Mouse (Mus musculus) adrenal gland, postnatal 14 days (tissue): ENCODE results near the gene Fibp. TPM values are rescaled to one million over a fixed set of nuclear protein-coding genes. Genes with fewer than 3 reads are reported as not detected.
A peak's percentile ranks its signal among the peaks of the same experiment; 100 is the strongest.

Experiments used
- DNase-seq: peaks from one replicate; pipeline ENCODE4 v3.0.0; 2021; ENCODE audit warnings: mixed read lengths
- total RNA-seq: library from RNA; stranded (reverse); gene quantifications from 2 replicates; pipeline ENCODE4 v1.2.3, GENCODE M21; 2021

Fibp gene
- total RNA-seq, 1 experiment from 2014 or later, result 70.8 TPM

DNA sequence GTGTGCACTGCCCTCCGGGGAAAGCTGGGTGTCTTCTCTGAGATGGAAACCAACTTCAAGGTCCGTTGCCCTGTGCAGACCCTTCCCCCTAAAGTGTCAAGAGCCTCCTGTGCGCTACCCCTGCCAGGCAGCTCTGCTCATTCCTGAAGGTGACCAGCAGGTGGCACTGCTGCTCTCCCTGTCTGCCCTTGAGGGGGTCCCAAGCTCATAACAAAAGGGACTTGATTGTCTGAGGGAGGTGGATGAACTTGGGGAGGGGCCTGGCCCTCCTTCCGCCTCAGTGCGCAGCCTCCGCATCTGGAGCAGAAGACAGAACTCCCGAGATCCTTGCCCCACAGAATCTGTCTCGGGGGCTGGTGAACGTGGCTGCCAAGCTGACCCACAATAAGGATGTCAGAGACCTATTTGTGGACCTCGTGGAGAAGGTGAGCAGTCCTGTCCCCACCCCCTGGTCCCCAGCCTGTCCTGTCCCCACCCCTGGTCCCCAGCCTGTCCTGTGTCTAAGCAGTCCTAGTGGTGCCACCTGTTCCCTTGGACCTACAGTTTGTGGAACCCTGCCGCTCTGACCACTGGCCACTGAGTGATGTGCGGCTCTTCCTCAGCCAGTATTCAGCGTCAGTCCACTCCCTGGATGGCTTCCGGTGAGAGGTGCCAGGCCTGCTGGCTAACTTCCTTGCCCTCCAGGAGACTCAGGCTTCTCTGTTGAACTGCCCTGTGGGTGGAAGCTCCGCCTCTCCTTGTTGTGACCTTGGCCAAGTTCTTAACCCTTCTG lies 3.6 kb downstream of the Fibp start:
- peak; percentile 65 for DNase-seq

DNA sequence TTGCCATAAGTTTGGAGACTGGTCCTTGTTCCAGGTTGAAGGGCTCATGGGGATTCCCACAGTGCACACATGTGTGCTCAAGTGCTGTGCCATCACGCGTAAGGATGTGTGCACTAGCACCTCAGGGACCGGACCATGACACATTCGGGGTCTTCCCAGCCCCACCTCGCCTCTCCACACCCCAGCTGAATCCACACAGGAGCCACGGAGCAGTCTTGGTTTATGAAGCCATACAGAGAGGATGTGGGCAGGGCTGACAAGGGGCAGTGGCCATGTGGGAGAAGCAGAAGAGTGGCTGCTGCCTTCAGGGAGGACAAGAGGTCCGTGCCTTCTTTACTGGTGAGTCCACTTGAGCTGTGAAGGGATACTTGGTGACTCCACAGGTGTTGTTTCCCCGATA lies 4.6 kb downstream of the Fibp start:
- DNase-seq, result no peak

DNA sequence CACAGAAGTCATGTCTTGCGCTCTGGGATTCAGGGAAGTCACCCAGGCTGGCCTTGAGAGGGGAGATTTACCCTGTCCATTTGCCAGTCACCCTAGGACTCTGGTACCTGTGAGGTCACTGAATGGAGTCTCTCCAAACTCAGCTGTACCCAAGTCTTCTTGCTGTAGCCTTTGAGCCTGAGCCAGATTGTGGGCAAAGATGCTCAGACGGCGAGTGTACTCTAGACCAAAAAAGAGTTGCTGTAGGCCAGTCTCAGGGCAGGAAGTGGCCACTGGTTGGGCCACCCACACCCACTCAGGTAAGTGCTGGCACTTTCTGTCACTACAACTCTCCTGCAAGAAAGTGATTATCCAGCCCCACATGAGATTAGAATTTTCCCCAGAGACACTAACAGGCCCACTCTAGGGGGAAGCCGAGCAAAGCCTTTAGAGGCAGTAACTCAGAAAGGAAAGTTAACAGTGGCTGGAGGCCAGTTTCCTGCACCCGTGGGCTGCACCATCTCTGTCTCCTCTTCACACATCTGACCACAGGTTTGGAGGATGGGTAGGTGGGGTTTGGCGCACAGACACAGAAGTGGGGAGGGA lies 6.6 kb downstream of the Fibp start:
- DNase-seq, result no peak

DNA sequence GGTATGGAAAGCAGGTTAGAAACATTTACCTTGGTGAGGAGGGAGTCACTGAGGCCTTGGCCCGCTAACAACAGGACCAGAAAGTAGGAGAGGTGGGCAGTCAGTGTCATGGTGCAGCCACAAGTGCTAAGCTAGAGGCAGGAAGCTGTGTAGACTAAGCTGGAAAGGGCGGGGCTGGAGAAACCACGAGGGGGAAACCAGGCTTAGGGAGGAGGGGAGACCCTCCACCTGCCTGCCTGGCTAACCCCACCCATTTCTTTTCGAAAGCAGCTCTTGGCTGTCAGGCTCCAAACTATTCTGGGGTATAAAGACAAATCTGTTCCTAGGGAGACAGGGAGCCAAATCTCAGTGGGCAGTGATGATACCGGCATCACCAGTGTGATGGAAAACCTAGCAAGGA lies 8.0 kb downstream of the Fibp start, which contains the start of gene Ctsw:
Ctsw (minus strand) TSS at position 134 of the 400 bp plus-strand sequence.
- no peak for DNase-seq

DNA sequence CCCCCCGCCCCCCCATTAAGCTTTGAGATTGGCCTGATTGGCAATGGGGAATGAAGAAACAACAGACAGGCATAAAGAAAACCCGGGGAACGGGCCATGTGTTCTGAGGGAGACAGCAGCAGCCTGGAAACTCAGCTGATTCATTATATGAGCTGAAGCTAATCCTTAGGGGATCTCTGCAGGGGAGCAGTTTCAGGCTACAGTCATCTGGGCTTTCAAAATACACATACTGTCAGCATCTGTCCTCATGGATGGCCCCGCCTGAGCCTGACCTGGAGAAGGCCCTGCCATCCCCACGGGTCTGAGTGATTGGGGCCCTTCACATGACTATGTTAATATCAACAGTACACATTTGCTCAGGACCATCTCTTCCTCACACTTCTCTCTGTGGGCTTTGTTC lies 11.4 kb downstream of the Fibp start:
- DNase-seq, result no peak

DNA sequence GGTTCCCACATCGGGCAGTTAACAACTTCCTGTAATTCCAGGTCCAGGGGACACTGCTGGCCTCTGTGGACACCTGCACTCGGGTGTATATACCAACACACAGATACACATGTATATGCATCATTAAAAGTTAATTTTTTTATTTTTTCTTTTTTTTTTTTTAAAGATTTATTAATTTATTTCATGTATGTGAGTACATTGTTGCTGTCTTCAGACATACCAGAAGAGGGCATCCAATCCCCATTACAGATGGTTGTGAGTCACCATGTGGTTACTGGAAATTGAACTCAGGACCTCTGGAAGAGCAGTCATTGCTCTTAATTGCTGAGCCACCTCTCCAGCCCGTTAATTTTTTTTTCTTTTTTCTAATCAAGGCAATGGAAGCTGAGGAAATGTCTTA lies 12.4 kb downstream of the Fibp start:
- no peak for DNase-seq

DNA sequence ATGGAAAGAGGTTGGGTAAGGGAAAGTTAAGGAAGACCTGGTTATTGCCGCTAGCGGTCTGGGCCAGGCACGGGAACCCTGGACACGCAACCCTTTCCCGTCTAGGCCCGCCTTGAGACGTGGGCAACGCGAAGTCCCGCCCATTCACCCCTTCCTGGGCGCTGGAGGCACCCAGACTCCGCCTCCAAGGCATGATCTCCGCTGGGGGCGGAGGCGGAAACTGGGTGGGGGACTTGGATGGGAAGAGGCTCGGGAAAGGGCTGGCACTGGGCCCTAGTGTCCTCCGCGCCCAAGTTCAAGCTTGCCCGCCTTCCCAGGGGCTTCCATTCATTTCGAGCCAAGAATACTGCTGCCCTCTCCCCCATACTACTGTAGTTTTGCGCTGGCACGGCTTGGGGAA lies 13.3 kb downstream of the Fibp start, which contains the start of gene Efemp2:
Efemp2 (plus strand) TSS at position 235 of the 400 bp plus-strand sequence.
- peak; percentile 92 for DNase-seq

DNA sequence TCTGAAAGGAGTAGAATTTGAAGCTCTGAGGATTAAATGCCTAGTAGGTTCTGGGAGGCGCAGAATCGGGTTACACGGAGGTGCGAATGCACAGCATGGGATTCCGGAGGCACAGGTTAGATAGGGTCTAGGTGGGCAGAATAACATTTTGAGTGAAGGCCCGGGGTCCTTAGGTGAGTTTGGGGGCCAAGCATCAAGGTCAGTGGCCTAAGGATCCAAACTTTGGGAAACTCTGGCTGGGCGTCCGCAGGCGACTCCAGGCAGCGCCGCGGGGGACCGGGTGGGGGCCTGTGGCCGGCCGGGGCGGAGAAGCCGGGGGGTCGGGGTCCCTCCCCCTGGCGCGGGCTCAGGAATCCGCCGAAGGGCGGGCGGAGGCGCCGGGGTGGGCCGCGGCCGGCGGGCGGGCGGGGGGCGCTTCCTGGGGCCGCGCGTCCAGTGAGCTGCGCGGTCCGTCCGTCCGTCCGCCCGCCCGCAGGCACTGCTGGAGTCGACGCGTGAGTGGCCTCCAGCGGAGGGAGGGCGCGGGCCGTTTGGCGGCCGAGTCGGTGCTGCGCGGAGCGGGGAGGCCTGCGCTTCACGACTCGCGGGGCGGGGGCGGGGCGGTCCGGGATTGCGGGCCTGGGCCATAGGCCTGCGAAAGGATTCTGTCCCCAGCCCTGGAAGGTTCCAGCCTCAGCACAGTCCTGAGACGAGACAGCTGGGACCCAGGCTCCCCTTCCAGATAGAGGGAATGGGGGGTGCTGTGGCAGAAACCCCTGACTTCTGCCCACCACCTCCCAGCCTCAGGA lies 14.1 kb downstream of the Fibp start:
- DNase-seq, result peak; percentile 77

DNA sequence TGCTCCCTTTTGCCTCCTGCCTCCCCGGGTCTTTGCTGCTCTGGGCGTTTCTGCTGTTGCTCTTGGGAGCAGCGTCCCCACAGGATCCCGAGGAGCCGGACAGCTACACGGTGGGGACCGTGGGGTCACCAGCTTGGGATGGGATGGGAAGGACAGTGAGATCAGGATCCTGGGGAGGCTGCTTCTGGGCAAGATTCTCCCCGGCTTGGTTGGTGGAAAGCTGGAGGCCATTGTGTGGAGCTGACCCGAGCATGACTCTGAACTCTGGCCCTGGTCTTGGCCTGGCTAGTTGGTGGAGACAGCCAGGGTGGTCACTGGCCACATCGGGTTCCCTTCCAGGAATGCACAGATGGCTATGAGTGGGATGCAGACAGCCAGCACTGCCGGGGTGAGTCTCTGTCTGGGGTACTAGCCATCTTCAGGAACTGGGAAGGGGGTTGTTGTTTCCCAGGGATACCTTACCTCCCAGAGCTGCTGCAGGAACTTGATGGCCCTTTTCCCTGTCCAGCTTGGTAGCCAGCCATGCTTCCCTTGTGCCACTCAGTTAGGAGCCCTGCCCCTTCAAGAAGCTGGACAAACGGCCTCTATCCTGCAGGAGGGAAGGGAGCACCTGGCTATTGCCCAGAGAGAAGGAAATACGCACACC lies 14.8 kb downstream of the Fibp start:
- DNase-seq, result peak; percentile 45

DNA sequence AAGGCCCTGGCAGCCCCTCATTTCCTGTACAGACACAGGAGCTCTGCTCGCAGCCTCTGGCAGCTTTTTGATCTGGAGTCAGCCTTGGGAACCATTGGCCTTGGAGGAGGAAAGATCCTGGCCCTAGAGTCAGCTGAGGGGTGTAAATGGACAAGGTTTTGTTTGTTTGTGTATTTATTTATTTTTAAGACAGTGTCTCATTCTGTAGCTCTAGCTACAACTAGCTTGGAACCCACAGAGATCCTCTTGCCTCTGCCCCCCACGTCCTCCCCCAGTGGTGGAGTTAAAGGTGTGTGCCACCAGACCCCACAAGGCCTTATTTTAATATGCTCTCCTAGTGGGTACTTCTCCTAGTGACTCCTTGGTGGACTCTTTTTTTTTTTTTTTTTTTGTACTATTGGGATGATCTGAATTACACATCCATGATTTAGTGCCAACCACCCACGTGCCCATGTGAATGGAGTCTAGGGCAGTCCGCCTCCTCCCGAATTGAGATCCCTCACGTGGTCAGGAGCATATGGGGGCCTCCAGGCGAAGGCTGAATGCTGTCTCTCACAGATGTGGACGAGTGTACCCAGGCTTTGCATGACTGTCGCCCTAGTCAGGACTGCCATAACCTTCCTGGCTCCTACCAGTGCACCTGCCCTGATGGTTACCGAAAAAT lies 16.7 kb downstream of the Fibp start:
- peak; percentile 60 for DNase-seq

DNA sequence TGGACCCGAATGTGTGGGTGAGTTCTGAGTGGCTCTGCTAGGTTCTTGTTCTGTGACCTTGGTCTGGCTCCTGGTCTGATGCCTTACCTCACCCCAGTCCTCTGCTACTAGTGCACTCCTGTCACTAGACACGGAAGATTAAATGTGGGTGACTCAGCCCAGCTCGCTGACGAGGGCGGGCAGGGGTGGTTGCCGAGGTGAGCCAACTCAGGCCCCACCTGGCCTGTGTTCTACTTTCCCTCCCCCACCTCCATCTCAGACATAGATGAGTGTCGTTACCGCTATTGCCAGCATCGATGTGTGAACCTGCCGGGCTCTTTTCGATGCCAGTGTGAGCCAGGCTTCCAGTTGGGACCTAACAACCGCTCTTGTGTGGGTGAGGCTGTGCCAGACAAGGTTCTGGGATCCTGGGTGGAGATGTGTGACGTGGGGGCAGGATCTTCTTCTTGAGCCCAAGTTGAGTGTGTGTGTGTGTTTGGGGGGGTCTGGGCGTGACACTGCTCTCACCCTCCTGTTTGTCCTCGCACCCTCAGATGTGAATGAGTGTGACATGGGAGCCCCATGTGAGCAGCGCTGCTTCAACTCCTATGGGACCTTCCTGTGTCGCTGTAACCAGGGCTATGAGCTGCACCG lies 17.4 kb downstream of the Fibp start:
- DNase-seq, result peak; percentile 70

DNA sequence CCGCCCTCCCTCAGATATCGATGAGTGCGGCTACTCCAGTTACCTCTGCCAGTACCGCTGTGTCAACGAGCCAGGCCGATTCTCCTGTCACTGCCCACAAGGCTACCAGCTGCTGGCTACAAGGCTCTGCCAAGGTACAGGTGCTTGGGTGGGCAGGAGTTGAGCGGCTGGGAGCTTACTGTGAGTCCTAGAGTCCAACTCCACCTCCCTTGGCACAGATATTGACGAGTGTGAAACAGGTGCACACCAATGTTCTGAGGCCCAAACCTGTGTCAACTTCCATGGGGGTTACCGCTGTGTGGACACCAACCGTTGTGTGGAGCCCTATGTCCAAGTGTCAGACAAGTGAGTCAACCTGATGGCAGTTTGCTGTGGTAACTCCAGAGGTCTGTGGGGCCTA lies 19.6 kb downstream of the Fibp start:
- no peak for DNase-seq

DNA sequence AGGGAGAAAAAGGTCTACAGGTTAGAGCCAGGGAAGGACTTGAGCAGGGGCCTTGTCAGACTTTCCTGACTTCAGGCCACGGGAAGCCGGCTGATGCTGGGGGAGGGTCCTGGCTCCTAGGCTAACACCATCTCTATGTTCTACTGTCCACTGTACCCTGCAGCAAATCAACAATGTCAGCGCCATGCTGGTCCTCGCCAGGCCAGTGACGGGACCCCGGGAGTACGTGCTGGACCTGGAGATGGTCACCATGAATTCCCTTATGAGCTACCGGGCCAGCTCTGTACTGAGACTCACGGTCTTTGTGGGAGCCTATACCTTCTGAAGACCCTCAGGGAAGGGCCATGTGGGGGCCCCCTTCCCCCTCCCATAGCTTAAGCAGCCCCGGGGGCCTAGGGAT lies 21.0 kb downstream of the Fibp start:
- DNase-seq, result no peak

DNA sequence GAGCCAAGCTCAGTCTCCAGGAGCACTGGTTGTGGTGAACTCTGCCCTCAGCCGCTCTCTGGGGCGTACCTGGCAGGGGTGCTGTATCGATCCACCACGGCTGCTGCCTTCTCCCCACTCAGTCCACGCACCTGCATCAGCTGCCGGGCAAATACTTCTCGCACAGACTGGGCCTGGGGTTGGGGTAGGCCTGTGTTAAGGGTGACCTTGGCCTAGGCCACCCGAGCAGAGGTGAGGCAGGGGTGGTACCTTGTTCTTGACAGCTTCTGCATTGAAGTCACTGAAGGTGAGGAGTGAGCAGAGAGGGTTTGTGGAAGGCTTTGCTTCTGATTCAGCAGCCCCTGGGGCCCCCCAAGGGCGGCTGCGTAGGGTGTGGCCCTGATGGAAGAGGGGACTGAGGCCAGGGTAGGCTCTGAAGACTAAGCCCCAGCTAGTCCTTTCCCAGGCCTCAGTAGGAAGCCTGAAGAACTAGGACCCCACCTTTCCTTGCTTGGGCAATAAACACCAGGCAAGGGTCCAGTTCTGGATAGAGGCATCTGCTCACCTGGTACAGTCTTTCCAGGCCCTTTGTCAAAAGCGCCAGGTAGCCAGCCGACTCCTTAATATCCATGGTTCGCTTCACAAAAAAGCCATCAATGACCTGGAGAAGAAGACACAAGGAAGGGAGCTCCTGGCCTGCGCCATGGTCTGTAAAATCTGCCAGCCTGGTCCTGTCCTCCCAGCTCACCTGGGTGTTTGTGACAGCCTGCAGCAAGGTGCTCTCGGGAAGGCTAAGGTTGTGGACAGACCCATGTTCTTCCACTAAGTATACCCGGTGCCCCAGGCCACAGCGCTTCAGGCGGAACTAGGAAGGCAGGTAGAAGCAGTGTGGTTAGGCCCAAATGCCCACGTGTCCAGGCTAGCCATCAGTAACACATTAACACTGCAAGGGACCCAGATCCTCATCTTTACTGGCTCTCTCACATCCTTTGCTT lies 23.3 kb downstream of the Fibp start:
- DNase-seq, result peak; percentile 1

DNA sequence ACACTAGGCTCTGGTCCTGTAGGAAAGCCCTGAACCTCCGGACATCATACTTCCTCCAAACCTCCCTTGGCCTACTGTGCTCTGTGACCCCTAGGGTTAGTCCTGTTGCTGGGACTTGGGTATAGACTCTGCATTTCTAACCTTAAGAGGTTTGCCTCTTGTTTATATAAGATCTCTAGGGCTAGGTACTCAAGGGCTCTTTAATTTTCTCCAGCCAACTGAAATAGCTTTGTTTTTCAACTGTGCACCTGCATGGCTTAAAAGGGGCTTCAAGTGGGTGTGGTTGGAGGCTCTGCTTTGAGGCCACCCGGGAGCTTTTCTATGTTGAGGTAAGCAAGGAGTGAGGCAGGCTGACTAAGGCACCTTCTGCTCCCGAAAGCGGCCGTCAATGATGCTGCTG lies 24.1 kb downstream of the Fibp start:
- no peak for DNase-seq

DNA sequence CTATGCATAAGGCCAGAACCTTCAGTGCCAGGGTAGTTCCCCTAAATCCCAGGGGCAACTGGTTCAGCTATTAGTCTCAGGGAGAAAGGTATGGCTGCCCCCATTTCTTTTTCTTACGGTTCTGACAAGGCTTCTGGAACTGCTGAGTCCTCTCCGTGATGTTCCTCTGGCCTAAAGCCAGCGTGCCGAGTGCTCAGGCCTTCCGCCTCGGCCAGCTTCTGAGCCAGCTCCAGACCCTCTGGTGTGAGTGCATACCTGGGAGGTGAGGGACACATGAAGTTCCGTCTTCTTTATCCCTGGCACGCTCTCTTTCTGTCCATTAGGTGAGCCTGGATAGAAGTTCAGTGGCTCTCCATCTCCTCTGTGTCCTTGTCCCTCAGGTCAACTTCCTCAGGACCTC lies 25.0 kb downstream of the Fibp start:
- no peak for DNase-seq

DNA sequence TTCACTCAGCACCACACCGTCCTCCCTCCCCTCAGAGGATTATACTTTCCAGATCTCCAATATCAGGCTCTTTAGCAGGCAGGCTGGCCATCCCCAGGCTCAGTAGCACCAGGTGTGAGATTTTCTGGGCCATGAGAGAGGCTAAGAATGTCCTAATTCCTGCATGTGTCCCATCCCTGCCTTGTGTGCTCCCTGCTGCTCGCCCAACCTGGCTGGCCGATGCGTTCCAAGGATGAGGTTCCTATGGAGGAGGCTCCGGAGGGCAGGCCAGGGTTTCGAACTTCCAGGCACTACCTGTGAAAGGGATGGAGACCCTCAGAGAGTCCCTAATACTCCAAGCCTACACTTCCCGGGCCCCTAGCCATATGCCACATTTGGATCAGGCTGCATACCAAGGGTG lies 25.4 kb downstream of the Fibp start:
- no peak for DNase-seq

DNA sequence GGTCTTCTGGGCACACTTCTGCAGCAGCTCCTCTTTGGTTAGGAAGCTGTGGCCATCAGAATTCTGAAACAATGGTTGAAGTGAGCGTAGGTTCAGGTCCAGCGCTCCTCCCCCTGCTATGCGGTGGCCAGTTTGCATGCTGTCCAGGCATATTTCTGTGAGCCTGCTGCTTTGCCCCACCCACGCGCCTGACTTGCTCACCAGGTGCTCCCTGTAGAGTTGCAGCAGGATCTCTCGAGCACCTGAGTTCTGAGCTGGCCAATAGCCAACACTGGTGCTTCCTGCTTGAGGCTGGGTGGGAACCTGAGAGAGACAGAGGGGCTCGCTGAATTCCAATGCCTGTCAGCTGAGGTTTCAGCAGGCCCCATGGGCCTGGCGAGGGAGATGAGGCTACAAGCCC lies 25.9 kb downstream of the Fibp start:
- no peak for DNase-seq

DNA sequence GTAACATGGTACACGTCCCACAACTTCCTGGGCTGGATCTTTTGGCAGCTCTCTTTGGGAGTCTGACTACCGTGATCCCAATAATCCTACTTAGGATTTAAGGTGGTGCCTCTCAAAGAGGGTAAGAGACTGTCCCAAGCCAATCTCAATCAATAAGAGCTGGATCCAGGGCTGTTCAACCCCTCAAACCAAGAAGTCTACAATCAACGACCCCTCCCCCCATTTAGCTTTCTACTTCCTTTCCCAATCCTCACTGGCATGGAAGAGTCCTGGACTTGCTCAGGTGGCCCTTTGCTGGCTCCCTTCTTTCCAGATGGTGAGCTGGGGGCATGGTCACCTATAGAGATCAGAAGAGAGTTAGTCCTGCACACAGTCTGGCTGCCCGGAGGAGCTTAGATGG lies 26.4 kb downstream of the Fibp start:
- DNase-seq, result no peak

DNA sequence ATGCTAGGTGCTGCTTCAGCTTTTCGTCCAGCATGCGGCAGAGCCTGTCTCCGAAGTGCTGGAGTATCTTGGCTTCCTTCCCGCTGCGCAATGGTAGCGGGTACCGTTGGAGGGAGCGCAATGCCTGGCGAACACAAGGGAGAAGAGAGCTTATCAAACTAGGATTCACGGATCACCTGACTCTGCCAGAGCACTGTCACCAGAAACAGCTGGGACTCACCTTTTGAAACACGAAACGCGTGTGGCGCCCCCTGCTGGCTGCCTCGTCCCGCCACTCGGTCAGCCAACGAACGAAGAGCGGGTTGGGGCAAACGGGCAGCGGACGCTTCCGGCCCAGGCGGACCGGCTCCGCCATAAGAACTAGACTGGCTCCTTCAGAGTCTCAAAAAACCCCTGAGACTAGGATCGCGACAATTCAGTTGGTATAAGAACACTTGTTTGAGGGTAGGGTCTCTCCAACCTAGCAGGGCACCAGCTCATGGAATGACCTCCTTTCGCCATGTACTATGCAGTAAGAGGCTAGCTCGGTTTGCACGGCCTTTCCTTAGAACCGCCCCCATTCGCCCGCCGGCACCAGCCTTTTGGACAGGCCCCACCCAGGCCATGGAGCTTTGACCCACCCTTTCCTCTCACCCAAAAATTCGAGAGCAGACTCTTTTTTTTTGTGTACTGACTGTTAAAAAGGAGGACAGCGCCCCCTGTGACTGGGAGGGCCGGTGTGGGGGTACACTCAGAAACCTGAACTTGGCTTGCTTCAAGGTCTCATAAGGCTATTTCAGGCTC lies 27.5 kb downstream of the Fibp start, which contains the start of gene Mus81:
Mus81 (minus strand) TSS at position 635 of the 783 bp plus-strand sequence.
- DNase-seq, result peak; percentile 98
